Mouse (Mus musculus) midbrain, embryonic 16.5 days (tissue): ENCODE results near the gene Gm3159. TPM values are rescaled to one million over a fixed set of nuclear protein-coding genes. Genes with fewer than 3 reads are reported as not detected.
"Not testable (repeated sequence)": the region's sequence is repeated elsewhere in the genome, so short reads cannot be mapped to it uniquely, and the experiment has no call there.

Experiments used
- ATAC-seq: fragments of 200-750 bp; cut with Nextera tagmentation; 2 replicates; pipeline ENCODE4 v1.8.0; 2017; ENCODE audit warnings: moderate TSS enrichment
- H3K27ac ChIP-seq: fragments of 300-500 bp; sonication (generic); 2 replicates; pipeline ENCODE4 v1.5.1; 2014; ENCODE audit warnings: mild to moderate bottlenecking, low read length, mixed read lengths
- H3K27me3 ChIP-seq: fragments of 300-500 bp; sonication (generic); 2 replicates; pipeline ENCODE4 v1.6.1; 2014; ENCODE audit warnings: low read depth, low read length, mixed read lengths; ENCODE audit not compliant: control insufficient read depth, insufficient read depth
- H3K36me3 ChIP-seq: fragments of 300-500 bp; sonication (generic); 2 replicates; pipeline ENCODE4 v1.6.1; 2014; ENCODE audit warnings: mild to moderate bottlenecking, low read length, moderate library complexity, mixed read lengths; ENCODE audit not compliant: control insufficient read depth, insufficient read depth
- H3K4me1 ChIP-seq: fragments of 300-500 bp; sonication (generic); 2 replicates; pipeline ENCODE4 v1.6.1; 2014; ENCODE audit warnings: mild to moderate bottlenecking, low read length, mixed read lengths; ENCODE audit not compliant: control insufficient read depth, insufficient read depth
- H3K4me2 ChIP-seq: fragments of 300-500 bp; sonication (generic); 2 replicates; pipeline ENCODE4 v1.6.1; 2014; ENCODE audit warnings: mild to moderate bottlenecking, low read length, mixed read lengths
- H3K4me3 ChIP-seq: fragments of 300-500 bp; sonication (generic); 2 replicates; pipeline ENCODE4 v1.5.1; 2014; ENCODE audit warnings: low read depth, mild to moderate bottlenecking, low read length, moderate library complexity, mixed read lengths
- H3K9ac ChIP-seq: fragments of 300-500 bp; sonication (generic); 2 replicates; pipeline ENCODE4 v1.6.1; 2014; ENCODE audit warnings: low read depth, low read length, mixed read lengths
- H3K9me3 ChIP-seq: fragments of 300-500 bp; sonication (generic); replicated peaks from 2 replicates; pipeline ENCODE4 v1.6.1; 2014; ENCODE audit warnings: mild to moderate bottlenecking, low read length, mixed read lengths; ENCODE audit not compliant: control insufficient read depth, poor library complexity, severe bottlenecking
- WGBS: fragments of 180-500 bp; shearing (Covaris S2); extraction: QIAGEN DNeasy Blood & Tissue Kit; methylation state at CpG from one replicate; pipeline ENCODE4 v1.1.7; 2014; 5-methylcytosine and 5-hydroxymethylcytosine counted together
- polyA plus RNA-seq: library from polyadenylated mRNA; unstranded; fragments of >200 nt; fragmentation: Nextera tagmentation; extraction: Ambion mirVana; gene quantifications from 2 replicates; pipeline ENCODE4 v1.2.1, GENCODE M21; 2015

The Gm3159 gene
- polyA plus RNA-seq, 1 experiment from 2014 or later = not detected

GRCm38 (mm10) chr14:4403840-4404239 is 6.5 kb downstream of the Gm3159 start:
- not testable (repeated sequence) for H3K4me2 ChIP-seq, H3K9ac ChIP-seq, H3K36me3 ChIP-seq, H3K9me3 ChIP-seq, H3K27ac ChIP-seq, H3K27me3 ChIP-seq, ATAC-seq, H3K4me3 ChIP-seq, H3K4me1 ChIP-seq

- ATAC-seq, H3K27me3 ChIP-seq: not testable (repeated sequence)
- WGBS = 29% methylated on average over 1 of the region's 1 CpGs
These were observed 12.6 kb downstream of the Gm3159 start for GRCm38 (mm10) chr14:4409939-4410338.

GRCm38 (mm10) chr14:4414965-4415835 is 17.9 kb downstream of the Gm3159 start, which contains the start of gene Gm3164:
TSS of gene Gm3164 (plus strand) at chr14:4415448.
- not testable (repeated sequence) for H3K4me1 ChIP-seq, H3K36me3 ChIP-seq, H3K27me3 ChIP-seq, ATAC-seq, H3K9me3 ChIP-seq
- H3K4me2 ChIP-seq = peak within 1 kb of the TSS; percentile 57
- H3K27ac ChIP-seq = peak within 1 kb of the TSS; percentile 28
- WGBS = under 1% methylated on average over 23 of the region's 59 CpGs
- peak within 1 kb of the TSS; percentile 48 for H3K4me3 ChIP-seq
- H3K9ac ChIP-seq = peak within 1 kb of the TSS; percentile 65

More at GRCm38 (mm10) chr14:4409939-4410338, 12.6 kb downstream of the Gm3159 start:
- H3K9me3 ChIP-seq, H3K27ac ChIP-seq, H3K4me1 ChIP-seq, H3K4me2 ChIP-seq, H3K9ac ChIP-seq, H3K36me3 ChIP-seq, H3K4me3 ChIP-seq: not testable (repeated sequence)

- H3K27ac ChIP-seq, H3K9me3 ChIP-seq, H3K36me3 ChIP-seq, H3K4me2 ChIP-seq, H3K4me3 ChIP-seq, H3K9ac ChIP-seq, ATAC-seq, H3K27me3 ChIP-seq, H3K4me1 ChIP-seq: not testable (repeated sequence)
These were observed 33.4 kb downstream of the Gm3159 start, which contains the start of gene Gm3173 for GRCm38 (mm10) chr14:4430692-4431091. TSS of gene Gm3173 (plus strand) at chr14:4430992.

Other genes starting within 250 kb of the Gm3159 start
- gene Gm3127, start 232.5 kb upstream of the Gm3159 start, polyA plus RNA-seq = not detected in 2 replicates
- 11.4 and 12.6 TPM in 2 replicates for gene Gm2974, start 214.9 kb upstream of the Gm3159 start, polyA plus RNA-seq
- not detected in 2 replicates for gene Gm3138, start 147.9 kb upstream of the Gm3159 start, polyA plus RNA-seq
- gene Gm3149, start 80.2 kb upstream of the Gm3159 start, polyA plus RNA-seq = not detected in 2 replicates
- 6.3 and 8.5 TPM in 2 replicates for gene 2610042L04Rik, start 62.8 kb upstream of the Gm3159 start, polyA plus RNA-seq
- 5.8 and 8.2 TPM in 2 replicates for gene Gm3164, start 17.9 kb downstream of the Gm3159 start, polyA plus RNA-seq
- 2.3 and 3.5 TPM in 2 replicates for gene Gm3173, start 33.5 kb downstream of the Gm3159 start, polyA plus RNA-seq
- gene Gm3182, start 84.2 kb downstream of the Gm3159 start, polyA plus RNA-seq = not detected in 2 replicates
- not detected in 2 replicates for gene Gm3047, start 157.9 kb downstream of the Gm3159 start, polyA plus RNA-seq
- gene Gm8159, start 234.8 kb downstream of the Gm3159 start, polyA plus RNA-seq = not detected in 2 replicates